Mouse (Mus musculus) stomach, postnatal 0 days (tissue): ENCODE results near the gene Creg2.

Source experiments
- CTCF ChIP-seq: IDR thresholded peaks from 2 replicates; pipeline ENCODE4 v1.5.1; 2016; ENCODE audit warnings: antibody characterized with exemption, low read depth, mild to moderate bottlenecking, moderate library complexity
- EP300 ChIP-seq: optimal IDR thresholded peaks from 2 replicates; pipeline ENCODE3; 2016; ENCODE audit warnings: antibody characterized with exemption

GRCm38 (mm10) chr1:39691974-39692373 is 40.7 kb upstream of the Creg2 start:
- no peak for TF ChIP-seq CTCF
- TF ChIP-seq EP300, result no peak
